Mouse (Mus musculus) brain, adult 2 months (tissue): ENCODE data around the gene Crcp.

ENCODE experiments used
- DNase-seq: peaks from one replicate; pipeline ENCODE4 v3.0.0; 2011; ENCODE audit warnings: low read depth, low spot score

Gene Crcp

DNA sequence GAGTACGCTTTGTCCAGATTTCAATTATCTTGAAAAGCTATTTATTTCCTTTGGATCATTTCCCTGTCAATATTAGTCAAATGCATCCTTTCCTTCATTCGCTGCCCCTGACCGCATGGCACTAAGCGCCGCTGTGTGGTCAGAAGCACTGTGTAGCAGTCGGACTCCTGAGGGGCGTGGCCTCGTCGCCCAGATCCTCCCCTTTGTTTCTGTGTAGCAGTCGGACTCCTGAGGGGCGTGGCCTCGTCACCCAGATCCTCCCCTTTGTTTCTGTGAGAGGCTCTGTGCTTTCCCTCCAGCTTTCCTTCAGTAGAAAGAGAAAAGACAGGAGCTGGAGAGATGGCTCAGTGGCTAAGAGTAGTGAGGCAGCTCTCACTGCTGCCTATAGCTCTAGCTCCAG, 67.7 kb downstream of the Crcp start:
- DNase-seq = peak; percentile 71

DNA sequence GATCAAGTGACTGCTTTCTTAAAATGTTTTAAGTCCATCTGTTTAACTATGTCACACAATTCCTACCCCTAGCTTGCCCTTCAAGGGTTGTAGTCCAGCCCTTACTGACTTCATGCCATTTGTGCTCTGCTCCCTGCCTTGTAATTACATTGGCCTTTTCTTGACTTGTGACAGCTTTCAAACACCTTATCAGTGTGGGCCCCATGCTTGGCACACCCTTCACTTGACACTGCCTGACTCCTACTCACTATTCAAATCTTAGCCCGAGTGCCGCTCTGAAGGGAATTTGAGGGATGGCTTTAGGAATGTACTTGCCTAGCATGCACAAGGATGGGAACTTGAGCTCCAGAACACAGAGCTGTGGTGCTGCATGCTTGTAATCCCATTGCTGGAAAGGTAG, 68.7 kb downstream of the Crcp start:
- DNase-seq = no peak

DNA sequence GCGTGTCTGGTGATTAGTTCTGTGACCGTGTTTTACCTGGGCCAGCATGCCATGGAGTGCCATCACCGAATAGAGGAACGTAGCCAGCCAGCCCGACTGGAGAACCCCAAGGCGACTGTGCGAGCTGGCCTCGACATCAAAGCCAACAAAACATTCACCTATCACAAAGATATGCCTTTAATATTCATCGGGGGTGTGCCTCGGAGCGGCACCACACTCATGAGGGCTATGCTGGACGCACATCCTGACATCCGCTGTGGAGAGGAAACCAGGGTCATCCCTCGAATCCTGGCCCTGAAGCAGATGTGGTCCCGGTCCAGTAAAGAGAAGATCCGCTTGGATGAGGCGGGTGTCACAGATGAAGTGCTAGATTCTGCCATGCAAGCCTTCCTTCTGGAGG, 72.6 kb downstream of the Crcp start:
- no peak for DNase-seq

DNA sequence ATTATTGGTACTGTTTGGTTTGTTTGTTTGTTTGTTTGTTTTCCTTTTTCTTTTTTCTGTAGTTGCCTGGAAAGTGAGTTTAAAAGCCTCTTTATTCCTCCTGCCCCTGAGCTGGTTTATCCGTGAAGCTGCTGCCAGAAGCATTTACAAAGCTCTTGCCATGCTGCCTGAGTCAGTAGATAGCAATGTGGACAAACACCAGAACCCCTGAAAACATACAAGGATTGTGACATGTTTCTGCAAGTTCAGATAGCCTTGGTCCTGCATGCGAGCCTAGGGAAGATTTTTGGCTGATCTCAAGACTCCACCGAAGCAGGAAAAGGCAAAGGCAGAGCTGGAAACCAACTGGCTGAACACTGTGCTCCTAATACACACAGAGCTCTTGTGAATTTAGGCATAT, 80.3 kb downstream of the Crcp start:
- no peak for DNase-seq
